In the genomic region with DNA sequence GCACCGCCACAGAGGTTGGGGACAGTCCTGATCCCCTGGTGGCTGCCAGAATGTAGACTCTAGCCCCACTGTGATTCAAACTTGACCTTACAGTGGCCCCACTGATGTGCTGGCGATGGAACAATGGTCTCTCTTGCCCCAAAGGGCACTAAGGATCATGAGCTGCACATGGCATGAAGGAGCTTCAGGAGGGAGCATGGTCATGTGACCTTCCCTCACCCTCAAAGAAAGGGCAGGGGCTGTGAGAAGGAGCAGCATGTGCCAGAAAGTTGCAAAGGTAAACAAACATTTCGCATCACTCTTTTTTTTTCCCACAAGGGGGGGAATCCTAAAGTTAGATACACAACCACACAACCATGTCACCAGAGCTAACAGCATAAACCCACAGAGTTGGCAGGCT, we compare ENCODE assay signal across 33 mouse cellular contexts. TPM values are rescaled to one million over a fixed set of nuclear protein-coding genes. Genes with fewer than 3 reads are reported as not detected.
DNase-seq lines count a peak whose midpoint lies in the region; ATAC-seq and TF ChIP-seq lines count a peak whose summit lies in the region.
"Had no signal": no experiment of that assay in that cellular context is flagged by ENCODE, and none has a peak within 500 bp of the region (broad histone marks: within the 10 kb centered on the region; RNA-seq: fewer than 3 reads in every experiment).

No protein-coding gene starts in this region.

- no peak overlapping the region for H3K4me2 ChIP-seq in heart, embryonic 12.5 days
- H3K4me2 ChIP-seq in kidney, postnatal 0 days (ENCODE audit: low read length): no peak overlapping the region
- H3K4me2 ChIP-seq: embryonic facial prominence, embryonic 13.5 days; forebrain, embryonic 15.5 days; hindbrain, embryonic 15.5 days; liver, embryonic 12.5 days; midbrain, embryonic 11.5 days; neural tube, embryonic 12.5 days had no signal

- TF ChIP-seq CTCF in kidney, postnatal 0 days (IDR thresholded peaks at IDR 0.05; ENCODE audit: low read depth): no peak

- H3K27ac ChIP-seq in heart, embryonic 12.5 days (ENCODE audit: poor library complexity, severe bottlenecking): peak overlapping the region; percentile 39; the same call in 1 of the 2 replicates
- 0 out of 2 replicates have a peak overlapping the region, but pooled peaks have one; percentile 13 for H3K27ac ChIP-seq in kidney, postnatal 0 days
- H3K27ac ChIP-seq in embryonic facial prominence, embryonic 10.5 days (replicated peaks): no peak overlapping the region
- H3K27ac ChIP-seq: embryonic facial prominence, embryonic 13.5 days; forebrain, embryonic 10.5 days; forebrain, embryonic 15.5 days; heart, adult 2 months; hindbrain, embryonic 10.5 days; hindbrain, embryonic 15.5 days; liver, embryonic 12.5 days; neural tube, embryonic 12.5 days had no signal

- no peak for ATAC-seq in heart, embryonic 12.5 days (ENCODE audit: insufficient number of reproducible peaks, low FRiP score)
- no peak for ATAC-seq in kidney, postnatal 0 days (replicated peaks; ENCODE audit: low FRiP score, low read depth)
- ATAC-seq: forebrain, embryonic 15.5 days; inflammation-experienced regulatory T-cells, adult 6 months; liver, embryonic 12.5 days; liver, postnatal 0 days; midbrain, embryonic 16.5 days had no signal

- 74% methylated on average over 3 of the region's 3 CpGs for WGBS in heart, embryonic 12.5 days
- 72% methylated on average over 3 of the region's 3 CpGs for WGBS in kidney, postnatal 0 days
- 68% methylated on average over 3 of the region's 3 CpGs for WGBS in embryonic facial prominence, embryonic 10.5 days

- no peaks in the 10 kb centered on the region for H3K27me3 ChIP-seq in heart, embryonic 12.5 days (replicated peaks)
- no peaks in the 10 kb centered on the region for H3K27me3 ChIP-seq in kidney, postnatal 0 days (ENCODE audit: insufficient read depth, low read length)
- no peaks in the 10 kb centered on the region for H3K27me3 ChIP-seq in embryonic facial prominence, embryonic 10.5 days (replicated peaks; ENCODE audit: low read depth, poor library complexity, severe bottlenecking)
- H3K27me3 ChIP-seq: embryonic facial prominence, embryonic 13.5 days; forebrain, embryonic 15.5 days; hindbrain, embryonic 15.5 days; liver, embryonic 12.5 days; neural tube, embryonic 12.5 days had no signal

- H3K9ac ChIP-seq in heart, embryonic 12.5 days: no peak overlapping the region
- H3K9ac ChIP-seq in kidney, postnatal 0 days (ENCODE audit: low read depth, low read length): no peak overlapping the region
- H3K9ac ChIP-seq: embryonic facial prominence, embryonic 13.5 days; forebrain, embryonic 15.5 days; hindbrain, embryonic 15.5 days; liver, embryonic 12.5 days; liver, postnatal 0 days; neural tube, embryonic 12.5 days had no signal

- no peaks in the 10 kb centered on the region for H3K9me3 ChIP-seq in heart, embryonic 12.5 days (replicated peaks)
- H3K9me3 ChIP-seq in kidney, postnatal 0 days (replicated peaks; ENCODE audit: low read length): no peaks in the 10 kb centered on the region
- H3K9me3 ChIP-seq in embryonic facial prominence, embryonic 10.5 days: no peaks in the 10 kb centered on the region
- H3K9me3 ChIP-seq: embryonic facial prominence, embryonic 13.5 days; forebrain, embryonic 10.5 days; forebrain, embryonic 15.5 days; hindbrain, embryonic 10.5 days; hindbrain, embryonic 15.5 days; liver, embryonic 12.5 days; neural tube, embryonic 12.5 days had no signal

- H3K36me3 ChIP-seq in heart, embryonic 12.5 days: peaks cover 50% of the 10 kb centered on the region
- H3K36me3 ChIP-seq in kidney, postnatal 0 days (ENCODE audit: insufficient read depth, low read length): peaks cover 29% of the 10 kb centered on the region; the same call in 1 of the 2 replicates
- H3K36me3 ChIP-seq in embryonic facial prominence, embryonic 10.5 days (replicated peaks): peaks cover 93% of the 10 kb centered on the region

- no peak for DNase-seq in heart, adult 9 months (ENCODE audit: low spot score in 2 of 2)
- peak; percentile 52 for DNase-seq in kidney, adult 11 months
- DNase-seq in kidney, postnatal 4 days: no peak
- DNase-seq in kidney, postnatal 0 days (ENCODE audit: low spot score): no peak
- no peak for DNase-seq in kidney, postnatal 14 days
- no peak for DNase-seq in embryonic facial prominence, embryonic 10.5 days (ENCODE audit: low spot score)
- DNase-seq: adrenal gland, postnatal 25 days; cerebellum, adult 11-12 months; cerebellum, adult 9-11 months; embryo, embryonic 11 days; heart, adult 2 months; layer of hippocampus, postnatal 36 days; left cerebral cortex, postnatal 4 days; liver, postnatal 0 days; lung, postnatal 36 days; right cerebral cortex, adult 18-20 months; spleen, adult 18-20 months; thymus, adult 2 months; thymus, postnatal 36 days had no signal

- H3K4me1 ChIP-seq in heart, embryonic 12.5 days (replicated peaks): peaks cover 66% of the 10 kb centered on the region
- H3K4me1 ChIP-seq in kidney, postnatal 0 days (replicated peaks; ENCODE audit: insufficient read depth, low read length): peaks cover 5% of the 10 kb centered on the region; the same call in 1 of the 2 replicates
- peaks cover 6% of the 10 kb centered on the region; the same call in 1 of the 2 replicates for H3K4me1 ChIP-seq in embryonic facial prominence, embryonic 10.5 days
- H3K4me1 ChIP-seq: embryonic facial prominence, embryonic 13.5 days; forebrain, embryonic 15.5 days; hindbrain, embryonic 15.5 days; neural tube, embryonic 12.5 days had no signal

- no peak overlapping the region for H3K4me3 ChIP-seq in heart, embryonic 12.5 days
- H3K4me3 ChIP-seq in kidney, postnatal 0 days (replicated peaks; ENCODE audit: low read depth, low read length): no peak overlapping the region
- no peak overlapping the region for H3K4me3 ChIP-seq in embryonic facial prominence, embryonic 10.5 days
- H3K4me3 ChIP-seq: embryonic facial prominence, embryonic 13.5 days; forebrain, embryonic 10.5 days; forebrain, embryonic 15.5 days; heart, adult 2 months; hindbrain, embryonic 10.5 days; hindbrain, embryonic 15.5 days; liver, embryonic 12.5 days; myocyte; neural tube, embryonic 12.5 days had no signal

RNA-seq across cellular contexts. Expression of gene Gm10570, which starts 9.6 kb away (rescaled TPM):
- polyA plus RNA-seq in heart, embryonic 12.5 days (2016; fragmentation: Nextera tagmentation; extraction: Ambion mirVana): 0.88 and 1.5 TPM in 2 replicates
- polyA plus RNA-seq in kidney, postnatal 0 days (2015; fragmentation: Nextera tagmentation; extraction: Ambion mirVana): 0.69 and 1.2 TPM in 2 replicates
- 0.77 TPM in 1 of 2 replicates, not detected in the other for polyA plus RNA-seq in embryonic facial prominence, embryonic 10.5 days (2016; fragmentation: Nextera tagmentation; extraction: Ambion mirVana)
- polyA plus RNA-seq: embryonic facial prominence, embryonic 13.5 days; forebrain, embryonic 10.5 days; hindbrain, embryonic 10.5 days; inflammation-experienced regulatory T-cells, adult 6 months; liver, embryonic 12.5 days; liver, postnatal 0 days; lung, embryonic 16.5 days; midbrain, embryonic 11.5 days; neural tube, embryonic 12.5 days; stomach, embryonic 16.5 days; thymus, adult 2 months had no signal

RNA-seq across cellular contexts. Expression of gene Fabp3, which starts 9.7 kb away (rescaled TPM):
- polyA plus RNA-seq in heart, embryonic 12.5 days (2016; fragmentation: Nextera tagmentation; extraction: Ambion mirVana): 762 and 794 TPM in 2 replicates
- 542 and 545 TPM in 2 replicates for polyA plus RNA-seq in kidney, postnatal 0 days (2015; fragmentation: Nextera tagmentation; extraction: Ambion mirVana)
- polyA plus RNA-seq in embryonic facial prominence, embryonic 10.5 days (2016; fragmentation: Nextera tagmentation; extraction: Ambion mirVana): 15.6 and 16.2 TPM in 2 replicates

RNA-seq across cellular contexts. Expression of gene Serinc2, which starts 39.1 kb away (rescaled TPM):
- 13.6 and 14.1 TPM in 2 replicates for polyA plus RNA-seq in heart, embryonic 12.5 days (2016; fragmentation: Nextera tagmentation; extraction: Ambion mirVana)
- 52.6 and 58.0 TPM in 2 replicates for polyA plus RNA-seq in kidney, postnatal 0 days (2015; fragmentation: Nextera tagmentation; extraction: Ambion mirVana)
- 43.6 and 60.0 TPM in 2 replicates for polyA plus RNA-seq in embryonic facial prominence, embryonic 10.5 days (2016; fragmentation: Nextera tagmentation; extraction: Ambion mirVana)

RNA-seq across cellular contexts. Expression of gene Zcchc17, which starts 41.6 kb away (rescaled TPM):
- polyA plus RNA-seq in heart, embryonic 12.5 days (2016; fragmentation: Nextera tagmentation; extraction: Ambion mirVana): 46.2 and 48.2 TPM in 2 replicates
- polyA plus RNA-seq in kidney, postnatal 0 days (2015; fragmentation: Nextera tagmentation; extraction: Ambion mirVana): 68.0 and 71.4 TPM in 2 replicates
- 70.9 and 73.3 TPM in 2 replicates for polyA plus RNA-seq in embryonic facial prominence, embryonic 10.5 days (2016; fragmentation: Nextera tagmentation; extraction: Ambion mirVana)

RNA-seq across cellular contexts. Expression of gene Snrnp40, which starts 41.8 kb away (rescaled TPM):
- polyA plus RNA-seq in heart, embryonic 12.5 days (2016; fragmentation: Nextera tagmentation; extraction: Ambion mirVana): 84.5 and 85.5 TPM in 2 replicates
- 108 and 116 TPM in 2 replicates for polyA plus RNA-seq in kidney, postnatal 0 days (2015; fragmentation: Nextera tagmentation; extraction: Ambion mirVana)
- polyA plus RNA-seq in embryonic facial prominence, embryonic 10.5 days (2016; fragmentation: Nextera tagmentation; extraction: Ambion mirVana): 220 and 225 TPM in 2 replicates

Comparison
In these comparisons a context has a peak if more than half of its experiments do, and no peak if none do; other contexts are left out.
1. RNA of gene Fabp3, which starts 9.7 kb away (polyA plus RNA-seq): 762 to 794 TPM in heart, embryonic 12.5 days and 542 to 545 TPM in kidney, postnatal 0 days; 15.6 to 16.2 TPM in embryonic facial prominence, embryonic 10.5 days; every median in the first group is over 10 times any median in the second.